Mouse (Mus musculus) ES-E14 (cell line): ENCODE data around the gene Csf3. TPM values are rescaled to one million over a fixed set of nuclear protein-coding genes. Genes with fewer than 3 reads are reported as not detected.

ENCODE experiments used
- DNase-seq: peaks from one replicate; pipeline ENCODE4 v3.0.0-alpha.2; 2013; ENCODE audit warnings: low read depth, low spot score
- H3K27ac ChIP-seq: 2 replicates; pipeline ENCODE4 v1.5.1; 2012; ENCODE audit warnings: low read depth, mild to moderate bottlenecking, low read length, moderate library complexity, mixed read lengths; ENCODE audit not compliant: poor library complexity, insufficient read depth, severe bottlenecking
- H3K36me3 ChIP-seq: 2 replicates; pipeline ENCODE4 v1.6.1; 2012; ENCODE audit warnings: mild to moderate bottlenecking, low read length, moderate library complexity, mixed read lengths; ENCODE audit not compliant: control insufficient read depth, poor library complexity, insufficient read depth, severe bottlenecking
- H3K4me1 ChIP-seq, 2 experiments: fragments of 150-350 bp in 1 of 2; sonication (generic) in 1 of 2; 2 replicates each; pipeline ENCODE4 v1.6.1; 2012; ENCODE audit warnings: low read length in 2 of 2, mild to moderate bottlenecking in 1 of 2, mixed read lengths in 1 of 2; ENCODE audit not compliant: control insufficient read depth in 2 of 2, insufficient read depth in 2 of 2, poor library complexity in 1 of 2
- H3K4me3 ChIP-seq, 2 experiments: fragments of 150-350 bp in 1 of 2; sonication (generic) in 1 of 2; 2 replicates each; pipeline ENCODE4 v1.5.1; 2012; ENCODE audit warnings: low read length in 2 of 2, low read depth in 1 of 2, mild to moderate bottlenecking in 1 of 2, mixed read lengths in 1 of 2; ENCODE audit not compliant: insufficient read depth in 1 of 2, poor library complexity in 1 of 2, severe bottlenecking in 1 of 2
- H3K9ac ChIP-seq: 2 replicates; pipeline ENCODE4 v1.6.1; 2012; ENCODE audit warnings: low read depth, mild to moderate bottlenecking, low read length, mixed read lengths; ENCODE audit not compliant: poor library complexity, insufficient read depth, severe bottlenecking
- H3K9me3 ChIP-seq: fragments of 150-350 bp; sonication (generic); 2 replicates; pipeline ENCODE4 v1.6.1; 2012; ENCODE audit warnings: low read depth, mild to moderate bottlenecking, low read length; ENCODE audit not compliant: control insufficient read depth, insufficient read depth
- CHD2 ChIP-seq: IDR thresholded peaks from 2 replicates; pipeline ENCODE4 v1.6.1; 2014; ENCODE audit warnings: mild to moderate bottlenecking, low read depth, low read length, inconsistent platforms
- HCFC1 ChIP-seq: IDR thresholded peaks from 2 replicates; pipeline ENCODE4 v1.6.1; 2012; ENCODE audit warnings: low read length, inconsistent platforms, borderline replicate concordance; ENCODE audit not compliant: insufficient read depth
- MAFK ChIP-seq: IDR thresholded peaks from 2 replicates; pipeline ENCODE4 v1.6.1; 2014; ENCODE audit warnings: mild to moderate bottlenecking, low read depth, low read length, inconsistent platforms; ENCODE audit not compliant: insufficient read depth
- ZC3H11A ChIP-seq: IDR thresholded peaks from 2 replicates; pipeline ENCODE4 v1.6.1; 2012; ENCODE audit warnings: low read depth, mild to moderate bottlenecking, inconsistent platforms, low read length, borderline replicate concordance
- ZNF384 ChIP-seq: IDR thresholded peaks from 2 replicates; pipeline ENCODE4 v1.6.1; 2012; ENCODE audit warnings: low read depth, low read length, inconsistent platforms
- in situ Hi-C, 2 experiments: fragments of 600-800 bp; cut with MboI; formaldehyde crosslinking; loops; one replicate each; pipeline ENCODE4 v1.15.1; 2025; ENCODE audit warnings: low sequenced_read_pairs in 2 of 2, inconsistent platforms in 1 of 2; ENCODE audit not compliant: unreplicated experiment in 2 of 2
- total RNA-seq: library from RNA; depleted of rRNA; stranded (reverse); fragments of 300-350 nt; gene quantifications from 2 replicates; pipeline ENCODE4 v1.2.3, GENCODE M21; 2012

Csf3 gene
- total RNA-seq, 1 experiment = 0.18 TPM

DNA sequence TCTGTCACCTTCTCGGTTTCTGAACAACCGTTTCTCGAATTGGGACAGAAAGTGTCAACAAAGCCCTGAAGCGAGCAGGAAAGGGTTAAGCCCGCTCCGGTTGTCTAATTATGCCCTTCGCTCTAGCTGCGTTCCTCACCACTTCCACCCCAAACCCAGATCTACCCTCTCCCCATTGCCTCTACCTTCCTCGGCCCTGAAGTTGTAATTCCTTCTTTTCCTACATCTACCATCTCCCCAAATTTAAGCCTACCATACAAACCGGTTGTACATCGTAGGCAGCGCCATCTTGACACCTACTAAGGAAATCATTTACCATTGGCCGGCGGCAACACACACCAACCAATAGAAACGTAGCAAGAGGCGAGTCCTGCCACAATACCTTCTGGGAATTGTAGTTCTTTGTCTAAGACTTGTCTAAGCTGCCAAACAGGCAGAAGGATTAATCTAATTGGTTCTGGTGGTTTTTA, 28.1 kb downstream of the Csf3 start, which contains the start of gene Med24:
Gene Med24 (minus strand): TSS at position 317 of the 470 bp plus-strand sequence.
- H3K36me3 ChIP-seq = no peaks in the 10 kb centered on the region
- H3K9me3 ChIP-seq = no peaks in the 10 kb centered on the region
- peak within 1 kb of the TSS; percentile 77 for H3K9ac ChIP-seq
- in situ Hi-C loops = no loop called here
- no peaks in the 10 kb centered on the region for H3K4me1 ChIP-seq
- peak within 1 kb of the TSS; percentile 78 to 89 for H3K4me3 ChIP-seq
- TF ChIP-seq HCFC1 (peak; percentile 96), ZNF384 (no peak), CHD2 (peak; percentile 96)
- DNase-seq = peak; percentile 83
- no peak within 1 kb of the TSS for H3K27ac ChIP-seq

DNA sequence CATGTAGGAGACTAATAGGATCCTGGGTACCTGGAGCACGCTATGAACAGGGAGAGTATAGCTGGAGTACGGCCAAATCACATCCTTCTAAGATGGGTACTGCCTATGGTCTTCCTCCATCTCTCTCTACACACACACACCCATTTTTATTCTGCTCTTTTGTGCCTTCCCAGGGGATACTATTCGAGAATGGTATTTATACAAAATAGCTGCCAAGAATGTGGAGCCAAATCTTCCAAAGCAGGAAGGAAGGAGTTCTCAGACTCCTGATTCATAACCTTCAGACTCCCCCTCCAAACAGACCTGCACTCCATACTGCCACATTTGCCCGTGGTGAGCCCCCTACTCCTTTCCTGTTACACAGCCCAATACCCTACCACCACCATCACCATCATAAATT, 29.7 kb downstream of the Csf3 start:
- TF ChIP-seq MAFK (no peak), CHD2 (no peak), HCFC1 (no peak), ZC3H11A (no peak), ZNF384 (no peak)
- Histone ChIP-seq H3K4me1 (no peaks in the 10 kb centered on the region), H3K9ac (no peak overlapping the region), H3K36me3 (no peaks in the 10 kb centered on the region), H3K4me3 (no peak overlapping the region), H3K27ac (no peak overlapping the region), H3K9me3 (no peaks in the 10 kb centered on the region)
- in situ Hi-C loops = loop anchor here in 1 of 2 experiments (10.0 kb wide), 1 partner anchor 54 kb away; no protein-coding TSS in a partner anchor
- no peak for DNase-seq

DNA sequence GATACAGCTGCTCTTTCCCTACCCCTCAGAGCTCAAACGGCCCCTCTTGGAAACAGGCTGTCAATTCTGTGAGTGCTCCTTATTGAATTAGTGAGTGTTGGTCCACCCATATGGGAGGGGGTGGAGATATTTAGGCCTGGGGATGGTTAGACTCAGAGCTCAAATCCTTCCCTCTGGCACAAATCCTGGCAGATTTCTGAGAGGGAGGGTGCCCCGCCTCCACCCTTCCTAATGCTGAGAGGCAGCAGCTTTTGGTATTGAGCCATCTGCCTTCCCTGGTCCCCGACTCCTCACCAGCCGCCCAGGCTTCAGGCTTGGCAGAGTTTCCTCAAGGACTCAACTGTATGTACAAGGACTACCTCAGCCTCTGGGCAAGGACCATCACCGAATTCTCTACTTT, 30.1 kb downstream of the Csf3 start:
- TF ChIP-seq ZNF384 = no peak
- TF ChIP-seq CHD2 = no peak
- no peak for TF ChIP-seq ZC3H11A
- no peak for TF ChIP-seq MAFK
- TF ChIP-seq HCFC1 = no peak
- no peak overlapping the region for H3K4me3 ChIP-seq
- in situ Hi-C loops = loop anchor here in 1 of 2 experiments (10.0 kb wide), 1 partner anchor 54 kb away; no protein-coding TSS in a partner anchor
- no peaks in the 10 kb centered on the region for H3K4me1 ChIP-seq
- H3K27ac ChIP-seq = no peak overlapping the region
- no peak for DNase-seq
- H3K9me3 ChIP-seq = no peaks in the 10 kb centered on the region
- H3K9ac ChIP-seq = no peak overlapping the region; the same call in 1 of the 2 replicates
- H3K36me3 ChIP-seq = no peaks in the 10 kb centered on the region

DNA sequence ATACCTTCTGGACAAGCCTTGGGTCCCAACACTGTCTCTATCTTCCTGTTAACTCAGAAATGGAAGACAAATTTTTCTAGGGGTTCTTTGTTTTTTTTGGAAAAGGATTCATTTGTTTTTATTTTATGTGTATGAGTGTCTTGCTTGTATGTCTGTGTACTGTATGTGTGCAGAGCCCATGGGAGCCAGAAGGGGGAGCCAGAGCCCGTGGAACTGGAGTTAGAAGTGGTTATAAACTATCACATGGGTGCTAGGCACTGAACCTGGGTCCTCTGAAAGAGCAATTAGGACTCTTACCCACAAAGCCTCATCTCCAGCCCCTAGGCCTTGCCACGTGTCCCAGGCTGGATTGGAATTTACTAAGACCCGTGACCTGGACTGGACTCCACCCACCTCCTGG, 33.0 kb downstream of the Csf3 start:
- Histone ChIP-seq H3K4me1 (peaks cover 3 to 8% of the 10 kb centered on the region in 2 experiments; a peak in 2 of 4 replicates), H3K9me3 (no peaks in the 10 kb centered on the region), H3K4me3 (no peak overlapping the region), H3K9ac (no peak overlapping the region), H3K27ac (no peak overlapping the region), H3K36me3 (no peaks in the 10 kb centered on the region)
- no peak for DNase-seq
- TF ChIP-seq ZC3H11A = 0 out of 2 replicates have a peak, but pooled peaks have one; percentile 35
- no peak for TF ChIP-seq MAFK
- TF ChIP-seq HCFC1 = no peak
- no peak for TF ChIP-seq CHD2
- TF ChIP-seq ZNF384 = 0 out of 2 replicates have a peak, but pooled peaks have one; percentile 11
- in situ Hi-C loops = loop anchor here in 1 of 2 experiments (10.0 kb wide), 1 partner anchor 51 kb away; no protein-coding TSS in a partner anchor

DNA sequence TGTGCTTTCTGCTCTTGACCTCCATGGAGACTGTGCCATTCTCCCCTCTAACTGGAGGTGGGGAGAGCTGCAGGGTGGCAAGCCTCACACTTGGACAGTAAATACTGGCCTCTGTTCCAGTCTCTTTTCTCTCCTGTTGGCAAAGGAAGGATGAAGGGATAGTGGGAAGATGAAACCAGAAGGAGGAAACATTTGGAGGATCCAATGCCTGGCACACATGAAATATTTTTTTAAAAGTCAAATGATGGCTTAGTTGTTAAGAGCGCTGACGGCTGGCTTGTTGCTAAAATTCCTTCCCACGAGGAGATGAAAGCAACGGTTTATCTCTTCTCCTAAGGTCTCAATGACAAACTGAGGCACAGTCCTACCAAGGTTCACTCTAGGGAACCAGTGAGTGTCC, 34.0 kb downstream of the Csf3 start:
- no peak overlapping the region for H3K9ac ChIP-seq
- H3K36me3 ChIP-seq = no peaks in the 10 kb centered on the region
- TF ChIP-seq MAFK (no peak), ZNF384 (peak; percentile 76)
- H3K4me1 ChIP-seq = peaks cover 5 to 16% of the 10 kb centered on the region in 2 experiments; a peak in 2 of 4 replicates
- H3K27ac ChIP-seq = no peak overlapping the region
- H3K4me3 ChIP-seq = no peak overlapping the region
- in situ Hi-C loops = loop anchor here in 1 of 2 experiments (10.0 kb wide), 1 partner anchor 50 kb away; no protein-coding TSS in a partner anchor
- DNase-seq = no peak
- H3K9me3 ChIP-seq = no peaks in the 10 kb centered on the region
